Mouse (Mus musculus) hindbrain, embryonic 11.5 days (tissue): Measurements from ENCODE around the gene Spsb2. TPM values are rescaled to one million over a fixed set of nuclear protein-coding genes. Genes with fewer than 3 reads are reported as not detected.
A peak's percentile ranks its signal among the peaks of the same experiment; 100 is the strongest.
"Not testable (repeated sequence)": the region's sequence is repeated elsewhere in the genome, so short reads cannot be mapped to it uniquely, and the experiment has no call there.

Source experiments
- ATAC-seq: fragments of 200-750 bp; cut with Nextera tagmentation; 2 replicates; pipeline ENCODE4 v1.8.0; 2017; ENCODE audit warnings: mild to moderate bottlenecking, moderate TSS enrichment, moderate library complexity; ENCODE audit not compliant: low FRiP score
- DNase-seq: peaks from one replicate; pipeline ENCODE4 v3.0.0-alpha.2; 2015; ENCODE audit warnings: low spot score
- H3K27ac ChIP-seq: fragments of 300-500 bp; sonication (generic); 2 replicates; pipeline ENCODE4 v1.5.1; 2014; ENCODE audit warnings: mild to moderate bottlenecking, low read depth, low read length
- H3K27me3 ChIP-seq: fragments of 300-500 bp; sonication (generic); 2 replicates; pipeline ENCODE4 v1.6.1; 2014; ENCODE audit warnings: mild to moderate bottlenecking, low read length, moderate library complexity, mixed read lengths; ENCODE audit not compliant: control insufficient read depth, insufficient read depth
- H3K36me3 ChIP-seq: fragments of 300-500 bp; sonication (generic); 2 replicates; pipeline ENCODE4 v1.6.1; 2014; ENCODE audit warnings: mild to moderate bottlenecking, low read length, moderate library complexity, mixed read lengths; ENCODE audit not compliant: control insufficient read depth, insufficient read depth
- H3K4me1 ChIP-seq: fragments of 300-500 bp; sonication (generic); replicated peaks from 2 replicates; pipeline ENCODE4 v1.6.1; 2014; ENCODE audit warnings: low read length, mixed read lengths; ENCODE audit not compliant: control insufficient read depth, insufficient read depth
- H3K4me2 ChIP-seq: fragments of 300-500 bp; sonication (generic); replicated peaks from 2 replicates; pipeline ENCODE4 v1.6.1; 2014; ENCODE audit warnings: mild to moderate bottlenecking, low read depth, low read length
- H3K4me3 ChIP-seq: fragments of 300-500 bp; sonication (generic); 2 replicates; pipeline ENCODE4 v1.5.1; 2014; ENCODE audit warnings: low read depth, low read length
- H3K9ac ChIP-seq: fragments of 300-500 bp; sonication (generic); 2 replicates; pipeline ENCODE4 v1.6.1; 2014; ENCODE audit warnings: low read depth, low read length
- H3K9me3 ChIP-seq: fragments of 300-500 bp; sonication (generic); 2 replicates; pipeline ENCODE4 v1.6.1; 2016; ENCODE audit warnings: low read length; ENCODE audit not compliant: control insufficient read depth
- WGBS: fragments of 180-500 bp; shearing (Covaris S2); extraction: QIAGEN DNeasy Blood & Tissue Kit; methylation state at CpG from one replicate; pipeline ENCODE4 v1.1.7; 2014; 5-methylcytosine and 5-hydroxymethylcytosine counted together
- polyA plus RNA-seq: library from polyadenylated mRNA; unstranded; fragments of >200 nt; fragmentation: Nextera tagmentation; extraction: Ambion mirVana; gene quantifications from 2 replicates; pipeline ENCODE4 v1.2.1, GENCODE M21; 2014

The Spsb2 gene
- polyA plus RNA-seq, 1 experiment from 2014 or later, result 6.7 TPM

GRCm38 (mm10) chr6:124789519-124789918 is 18.9 kb upstream of the Spsb2 start:
- no peak for DNase-seq
- Histone ChIP-seq H3K4me1 (no peaks in the 10 kb centered on the region), H3K27ac (no peak overlapping the region), H3K9ac (no peak overlapping the region), H3K4me2 (no peak overlapping the region), H3K27me3 (no peaks in the 10 kb centered on the region), H3K36me3 (no peaks in the 10 kb centered on the region), H3K4me3 (no peak overlapping the region), H3K9me3 (no peaks in the 10 kb centered on the region)
- 83% methylated on average over 4 of the region's 4 CpGs for WGBS
- ATAC-seq, result no peak

- H3K4me3 ChIP-seq, result no peak overlapping the region
Observed at GRCm38 (mm10) chr6:124790121-124790520, 18.3 kb upstream of the Spsb2 start.

GRCm38 (mm10) chr6:124791911-124792310 is 16.6 kb upstream of the Spsb2 start:
- no peak overlapping the region for H3K4me3 ChIP-seq
- no peaks in the 10 kb centered on the region for H3K4me1 ChIP-seq
- DNase-seq (no peak), ATAC-seq (no peak)
- H3K9ac ChIP-seq, result no peak overlapping the region
- WGBS, result 84% methylated on average over 3 of the region's 3 CpGs
- H3K4me2 ChIP-seq, result no peak overlapping the region
- no peak overlapping the region for H3K27ac ChIP-seq
- H3K36me3 ChIP-seq, result no peaks in the 10 kb centered on the region
- no peaks in the 10 kb centered on the region for H3K27me3 ChIP-seq
- no peaks in the 10 kb centered on the region for H3K9me3 ChIP-seq

More at GRCm38 (mm10) chr6:124790121-124790520, 18.3 kb upstream of the Spsb2 start:
- H3K4me1 ChIP-seq, result no peaks in the 10 kb centered on the region
- no peak overlapping the region for H3K9ac ChIP-seq
- no peaks in the 10 kb centered on the region for H3K9me3 ChIP-seq
- WGBS, result 73% methylated on average over 4 of the region's 4 CpGs
- H3K27me3 ChIP-seq, result no peaks in the 10 kb centered on the region
- H3K27ac ChIP-seq, result no peak overlapping the region
- no peak for DNase-seq
- no peak for ATAC-seq
- no peaks in the 10 kb centered on the region for H3K36me3 ChIP-seq
- no peak overlapping the region for H3K4me2 ChIP-seq

- Histone ChIP-seq H3K27me3 (no peaks in the 10 kb centered on the region), H3K27ac (no peak overlapping the region), H3K4me1 (no peaks in the 10 kb centered on the region), H3K4me3 (no peak overlapping the region), H3K9me3 (no peaks in the 10 kb centered on the region), H3K9ac (no peak overlapping the region), H3K36me3 (no peaks in the 10 kb centered on the region), H3K4me2 (no peak overlapping the region)
- 69% methylated on average over 4 of the region's 4 CpGs for WGBS
- ATAC-seq, result no peak
- DNase-seq, result no peak
Observed at GRCm38 (mm10) chr6:124795781-124796180, 12.7 kb upstream of the Spsb2 start.

- Histone ChIP-seq H3K4me2 (no peak overlapping the region), H3K27ac (no peak overlapping the region), H3K36me3 (no peaks in the 10 kb centered on the region), H3K4me3 (no peak overlapping the region), H3K9me3 (no peaks in the 10 kb centered on the region), H3K4me1 (no peaks in the 10 kb centered on the region), H3K27me3 (no peaks in the 10 kb centered on the region), H3K9ac (no peak overlapping the region)
- ATAC-seq (no peak), DNase-seq (no peak)
- WGBS, result 82% methylated on average over 2 of the region's 2 CpGs
Observed at GRCm38 (mm10) chr6:124796200-124796599, 12.3 kb upstream of the Spsb2 start.

GRCm38 (mm10) chr6:124802400-124802799 is 6.1 kb upstream of the Spsb2 start:
- not testable (repeated sequence) for H3K4me2 ChIP-seq, H3K27me3 ChIP-seq, H3K9ac ChIP-seq, H3K4me1 ChIP-seq, ATAC-seq, H3K4me3 ChIP-seq, H3K9me3 ChIP-seq, H3K27ac ChIP-seq, H3K36me3 ChIP-seq
- 20% methylated on average over 4 of the region's 9 CpGs for WGBS
- peak; percentile 34 for DNase-seq

GRCm38 (mm10) chr6:124803061-124803460 is 5.4 kb upstream of the Spsb2 start:
- WGBS, result 77% methylated on average over 3 of the region's 3 CpGs
- H3K27ac ChIP-seq, result no peak overlapping the region
- no peak for DNase-seq
- no peak overlapping the region for H3K9ac ChIP-seq
- no peaks in the 10 kb centered on the region for H3K36me3 ChIP-seq
- H3K9me3 ChIP-seq, result no peaks in the 10 kb centered on the region
- ATAC-seq, result no peak
- H3K4me2 ChIP-seq, result no peak overlapping the region
- H3K4me3 ChIP-seq, result no peak overlapping the region
- H3K27me3 ChIP-seq, result no peaks in the 10 kb centered on the region
- peaks cover 3% of the 10 kb centered on the region; the same call in 1 of the 2 replicates for H3K4me1 ChIP-seq

- H3K4me2 ChIP-seq, H3K4me1 ChIP-seq, H3K36me3 ChIP-seq, H3K27me3 ChIP-seq, H3K9ac ChIP-seq, H3K9me3 ChIP-seq, H3K27ac ChIP-seq, H3K4me3 ChIP-seq, ATAC-seq, DNase-seq: not testable (repeated sequence)
- 97% methylated on average over 4 of the region's 4 CpGs for WGBS
Observed at GRCm38 (mm10) chr6:124803691-124804090, 4.8 kb upstream of the Spsb2 start.

- Histone ChIP-seq H3K36me3 (no peaks in the 10 kb centered on the region), H3K4me2 (no peak overlapping the region), H3K4me1 (peaks cover 7% of the 10 kb centered on the region; the same call in 1 of the 2 replicates), H3K27me3 (no peaks in the 10 kb centered on the region), H3K4me3 (no peak overlapping the region), H3K27ac (no peak overlapping the region), H3K9ac (no peak overlapping the region), H3K9me3 (no peaks in the 10 kb centered on the region)
- ATAC-seq (no peak), DNase-seq (no peak)
- WGBS, result 91% methylated on average over 3 of the region's 3 CpGs
Observed at GRCm38 (mm10) chr6:124804341-124804740, 4.1 kb upstream of the Spsb2 start.
